Mouse (Mus musculus) embryonic fibroblast, embryonic 13.5 days (primary cell): ENCODE data around the gene Erbb3.

Source experiments
- CTCF ChIP-seq: IDR thresholded peaks from 2 replicates; pipeline ENCODE4 v1.5.1; 2011; ENCODE audit warnings: mild to moderate bottlenecking, control low read depth, low read length, moderate library complexity, borderline replicate concordance; ENCODE audit not compliant: insufficient read depth
- POLR2A ChIP-seq: IDR thresholded peaks from 2 replicates; pipeline ENCODE4 v1.6.1; 2011; ENCODE audit warnings: low read depth, mild to moderate bottlenecking, control low read depth, low read length, moderate library complexity

- no peak; the same call in 1 of the 2 replicates for TF ChIP-seq POLR2A
- TF ChIP-seq CTCF, result no peak
These were observed 35.9 kb upstream of the Erbb3 start for GRCm38 (mm10) chr10:128625287-128625894.
